Mouse (Mus musculus) thymus, adult 2 months (tissue): ENCODE data around the gene Olfr1423. TPM values are rescaled to one million over a fixed set of nuclear protein-coding genes. Genes with fewer than 3 reads are reported as not detected.
"Not testable (repeated sequence)": the region's sequence is repeated elsewhere in the genome, so short reads cannot be mapped to it uniquely, and the experiment has no call there.

ENCODE experiments used
- DNase-seq: peaks from one replicate; pipeline ENCODE4 v3.0.0; 2021
- H3K27ac ChIP-seq: fragments of 200-500 bp; 2 replicates; pipeline ENCODE4 v1.5.1; 2012; ENCODE audit warnings: low read length, control low read depth; ENCODE audit not compliant: control insufficient read depth, insufficient read depth
- H3K27me3 ChIP-seq: fragments of 200-500 bp; 2 replicates; pipeline ENCODE4 v1.6.1; 2012; ENCODE audit warnings: mild to moderate bottlenecking, low read length, moderate library complexity, mixed read lengths; ENCODE audit not compliant: control insufficient read depth, insufficient read depth
- H3K36me3 ChIP-seq: fragments of 200-500 bp; 2 replicates; pipeline ENCODE4 v1.6.1; 2012; ENCODE audit warnings: mild to moderate bottlenecking, low read length, moderate library complexity; ENCODE audit not compliant: control insufficient read depth, insufficient read depth
- H3K4me1 ChIP-seq: fragments of 200-500 bp; replicated peaks from 2 replicates; pipeline ENCODE4 v1.6.1; 2012; ENCODE audit warnings: low read length; ENCODE audit not compliant: control insufficient read depth, insufficient read depth
- H3K4me3 ChIP-seq: fragments of 200-500 bp; 2 replicates; pipeline ENCODE4 v1.5.1; 2012; ENCODE audit warnings: mild to moderate bottlenecking, low read length, control low read depth, moderate library complexity; ENCODE audit not compliant: control insufficient read depth, insufficient read depth
- CTCF ChIP-seq: fragments of 200-500 bp; IDR thresholded peaks from 2 replicates; pipeline ENCODE4 v1.5.1; 2012; ENCODE audit warnings: mild to moderate bottlenecking, control low read depth, low read length, moderate library complexity, borderline replicate concordance; ENCODE audit not compliant: control insufficient read depth, poor library complexity, insufficient read depth; ENCODE audit errors: extremely low read depth
- POLR2A ChIP-seq: fragments of 200-500 bp; IDR thresholded peaks from 2 replicates; pipeline ENCODE4 v1.6.1; 2012; ENCODE audit warnings: mild to moderate bottlenecking, low read length, control low read depth, moderate library complexity; ENCODE audit not compliant: control insufficient read depth, poor library complexity, insufficient read depth; ENCODE audit errors: extremely low read depth
- WGBS: fragments of 180-500 bp; shearing (Covaris S2); methylation state at CpG from one replicate; pipeline ENCODE4 v1.1.7; 2018; 5-methylcytosine and 5-hydroxymethylcytosine counted together
- polyA plus RNA-seq: library from polyadenylated mRNA; depleted of rRNA; stranded (reverse); fragments of >200 nt; gene quantifications from 2 replicates; pipeline ENCODE4 v1.2.3, GENCODE M21; 2012; rRNA removed

The Olfr1423 gene
- polyA plus RNA-seq, 1 experiment, result not detected

DNA sequence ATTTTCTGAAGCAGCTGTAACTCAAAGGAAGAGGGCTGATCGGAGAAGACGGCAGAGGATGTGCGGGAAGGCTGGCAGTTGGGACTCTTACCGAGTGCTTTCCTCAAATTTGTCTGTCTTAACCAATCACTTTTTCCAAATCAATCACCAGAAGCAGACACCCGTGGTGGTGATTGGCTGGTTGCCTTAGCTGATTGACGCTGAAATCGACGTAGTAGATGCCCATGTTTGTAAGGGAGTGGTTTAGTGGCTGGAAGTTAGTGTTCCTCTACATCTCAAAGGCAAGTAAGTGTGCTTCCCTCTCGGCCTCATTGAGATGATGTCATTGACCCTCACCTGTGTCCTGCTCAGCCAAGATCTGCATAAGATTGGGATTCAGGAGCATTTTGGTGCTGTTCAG is 49.1 kb downstream of the Olfr1423 start:
- peaks cover 67% of the 10 kb centered on the region for H3K36me3 ChIP-seq
- WGBS, result 98% methylated on average over 9 of the region's 9 CpGs

DNA sequence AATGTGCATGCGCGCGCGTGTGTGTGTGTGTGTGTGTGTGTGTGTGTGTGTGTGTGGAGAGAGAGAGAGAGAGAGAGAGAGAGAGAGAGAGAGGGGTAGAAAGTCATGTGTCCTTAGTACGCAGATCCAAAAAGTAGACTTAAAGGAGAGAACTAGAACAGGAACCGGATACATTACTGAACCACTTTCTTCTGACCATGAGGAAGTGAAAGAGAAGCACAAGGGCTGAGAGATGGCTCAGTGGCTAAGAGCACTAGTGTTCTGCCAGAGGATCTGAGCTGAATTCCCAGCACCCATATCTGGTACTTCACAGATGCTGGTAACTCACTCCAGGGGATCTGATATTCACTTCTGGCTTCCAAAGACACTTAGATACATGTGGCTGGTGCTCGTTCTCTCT is 51.8 kb downstream of the Olfr1423 start:
- Histone ChIP-seq H3K36me3 (peaks cover 82% of the 10 kb centered on the region), H3K4me1 (no peaks in the 10 kb centered on the region), H3K27me3 (no peaks in the 10 kb centered on the region), H3K27ac (no peak overlapping the region), H3K4me3 (no peak overlapping the region)
- TF ChIP-seq CTCF (no peak), POLR2A (no peak)
- WGBS, result 92% methylated on average over 7 of the region's 7 CpGs
- no peak for DNase-seq

More for the DNA sequence above, 49.1 kb downstream of the Olfr1423 start:
- Histone ChIP-seq H3K4me1 (no peaks in the 10 kb centered on the region), H3K27ac (no peak overlapping the region), H3K27me3 (no peaks in the 10 kb centered on the region), H3K4me3 (no peak overlapping the region)
- no peak for DNase-seq
- TF ChIP-seq POLR2A, result no peak
- no peak for TF ChIP-seq CTCF

- 96% methylated on average over 3 of the region's 3 CpGs for WGBS
- TF ChIP-seq CTCF (no peak), POLR2A (no peak)
- peaks cover 92% of the 10 kb centered on the region for H3K36me3 ChIP-seq
These were observed 53.3 kb downstream of the Olfr1423 start for GRCm38 (mm10) chr19:11987841-11988240.

GRCm38 (mm10) chr19:11984614-11985013 is 56.5 kb downstream of the Olfr1423 start:
- H3K4me1 ChIP-seq, H3K4me3 ChIP-seq, H3K27ac ChIP-seq, H3K27me3 ChIP-seq, DNase-seq: not testable (repeated sequence)
- 98% methylated on average over 5 of the region's 5 CpGs for WGBS
- peaks cover 96% of the 10 kb centered on the region for H3K36me3 ChIP-seq

More at GRCm38 (mm10) chr19:11987841-11988240, 53.3 kb downstream of the Olfr1423 start:
- no peaks in the 10 kb centered on the region for H3K27me3 ChIP-seq
- H3K27ac ChIP-seq, result no peak overlapping the region
- no peaks in the 10 kb centered on the region for H3K4me1 ChIP-seq
- no peak overlapping the region for H3K4me3 ChIP-seq
- DNase-seq, result no peak

Other genes starting within 250 kb of the Olfr1423 start
- gene Stx3, start 221.9 kb downstream of the Olfr1423 start, polyA plus RNA-seq, result 2.2 and 2.4 TPM in 2 replicates
- not detected in 2 replicates for gene Olfr1417, start 202.1 kb downstream of the Olfr1423 start, polyA plus RNA-seq
- not detected in 2 replicates for gene Olfr1418, start 180.3 kb downstream of the Olfr1423 start, polyA plus RNA-seq
- gene Olfr1419, start 166.2 kb downstream of the Olfr1423 start, polyA plus RNA-seq, result 0.11 TPM in 1 of 2 replicates, not detected in the other
- not detected in 2 replicates for gene Olfr1420, start 154.8 kb downstream of the Olfr1423 start, polyA plus RNA-seq
- 28.1 and 34.4 TPM in 2 replicates for gene Patl1, start 128.9 kb downstream of the Olfr1423 start, polyA plus RNA-seq
- gene Osbp, start 75.4 kb downstream of the Olfr1423 start, polyA plus RNA-seq, result 23.0 and 24.5 TPM in 2 replicates
- gene Olfr1424, start 21.4 kb upstream of the Olfr1423 start, polyA plus RNA-seq, result not detected in 2 replicates
- not detected in 2 replicates for gene Olfr1425, start 36.4 kb upstream of the Olfr1423 start, polyA plus RNA-seq
- not detected in 2 replicates for gene Olfr1426, start 50.7 kb upstream of the Olfr1423 start, polyA plus RNA-seq
- gene Olfr1427, start 62.0 kb upstream of the Olfr1423 start, polyA plus RNA-seq, result not detected in 2 replicates
- gene Olfr1428, start 74.6 kb upstream of the Olfr1423 start, polyA plus RNA-seq, result not detected in 2 replicates
- 0.12 TPM in 1 of 2 replicates, not detected in the other for gene Olfr76, start 81.9 kb upstream of the Olfr1423 start, polyA plus RNA-seq
- not detected in 2 replicates for gene Olfr1555-ps1, start 128.8 kb upstream of the Olfr1423 start, polyA plus RNA-seq
- not detected in 2 replicates for gene Olfr1431, start 159.3 kb upstream of the Olfr1423 start, polyA plus RNA-seq
- not detected in 2 replicates for gene Olfr1432, start 191.3 kb upstream of the Olfr1423 start, polyA plus RNA-seq
- not detected in 2 replicates for gene Olfr262, start 200.3 kb upstream of the Olfr1423 start, polyA plus RNA-seq
- not detected in 2 replicates for gene Olfr235, start 219.7 kb upstream of the Olfr1423 start, polyA plus RNA-seq
- not detected in 2 replicates for gene Olfr1434, start 238.5 kb upstream of the Olfr1423 start, polyA plus RNA-seq